Mouse (Mus musculus): Measurements from ENCODE around the gene Gnai3.

Gnai3 gene

DNA sequence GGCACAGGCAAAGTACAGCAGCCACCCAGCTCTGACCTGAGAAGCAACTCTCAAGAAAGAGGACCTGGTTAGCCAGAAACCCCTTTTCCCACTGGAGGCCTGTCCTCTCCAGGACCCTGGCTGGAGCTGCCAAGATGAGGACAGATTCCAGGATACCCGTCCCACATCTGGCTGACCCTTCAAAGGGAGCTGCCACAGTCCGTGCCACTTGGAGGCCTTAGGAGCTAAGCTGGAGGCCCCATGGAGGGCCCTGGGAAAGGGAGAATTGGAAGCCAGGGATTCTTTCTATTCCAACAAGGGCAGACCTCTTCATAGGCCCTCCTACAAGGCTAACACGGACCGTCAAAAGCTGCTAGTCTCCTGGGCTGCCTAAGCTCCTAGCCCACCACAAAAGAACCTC is 64.3 kb downstream of the Gnai3 start:
- DNase-seq = no peak

DNA sequence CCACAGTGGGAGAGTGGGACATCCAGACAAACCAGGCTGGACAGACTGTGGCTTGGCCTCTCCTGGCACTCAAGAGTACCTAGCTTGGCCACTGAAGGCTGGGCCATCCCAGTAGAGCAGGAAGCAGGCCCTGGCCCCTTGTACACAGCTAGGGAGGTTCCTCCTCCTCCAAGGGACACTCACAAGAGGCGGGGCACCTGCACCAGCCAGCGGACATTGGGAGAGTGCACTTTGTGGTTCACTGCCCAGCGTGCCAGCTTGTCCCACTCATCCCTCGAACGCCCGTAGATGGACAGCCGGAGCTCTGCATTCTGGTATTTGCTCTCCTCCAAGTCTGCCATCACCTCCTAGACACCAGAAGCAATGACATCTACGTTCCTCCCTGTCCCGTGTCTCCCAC is 69.1 kb downstream of the Gnai3 start:
- no peak for DNase-seq

DNA sequence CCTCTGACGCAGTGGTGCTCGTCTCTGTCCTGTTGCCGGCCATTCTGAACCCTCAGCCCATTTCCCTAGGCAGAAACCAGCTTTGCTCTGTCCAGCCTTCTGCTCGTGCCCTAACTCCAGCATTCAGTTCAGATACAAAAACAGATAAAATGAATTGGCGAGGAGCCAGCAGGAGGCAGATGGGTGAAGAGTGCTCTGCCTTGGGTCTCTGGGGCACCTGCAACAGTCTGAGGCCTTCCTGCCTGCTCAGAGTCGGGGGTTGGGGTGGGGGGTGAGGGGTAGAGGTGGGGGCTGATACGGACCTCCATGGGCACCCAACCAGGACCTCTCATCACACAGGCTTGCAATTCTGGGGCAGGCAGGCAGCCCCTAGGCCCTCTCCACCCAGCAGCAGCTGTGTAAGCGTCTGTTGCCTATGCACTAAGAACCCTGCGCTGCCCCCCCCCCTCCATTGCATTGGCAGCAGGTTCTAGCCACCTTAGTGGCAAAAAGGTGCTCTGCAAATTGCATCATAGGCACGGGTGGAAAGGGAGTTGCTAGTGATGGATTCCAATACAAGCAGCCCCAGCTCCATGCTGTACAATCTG is 72.9 kb downstream of the Gnai3 start:
- DNase-seq = no peak

DNA sequence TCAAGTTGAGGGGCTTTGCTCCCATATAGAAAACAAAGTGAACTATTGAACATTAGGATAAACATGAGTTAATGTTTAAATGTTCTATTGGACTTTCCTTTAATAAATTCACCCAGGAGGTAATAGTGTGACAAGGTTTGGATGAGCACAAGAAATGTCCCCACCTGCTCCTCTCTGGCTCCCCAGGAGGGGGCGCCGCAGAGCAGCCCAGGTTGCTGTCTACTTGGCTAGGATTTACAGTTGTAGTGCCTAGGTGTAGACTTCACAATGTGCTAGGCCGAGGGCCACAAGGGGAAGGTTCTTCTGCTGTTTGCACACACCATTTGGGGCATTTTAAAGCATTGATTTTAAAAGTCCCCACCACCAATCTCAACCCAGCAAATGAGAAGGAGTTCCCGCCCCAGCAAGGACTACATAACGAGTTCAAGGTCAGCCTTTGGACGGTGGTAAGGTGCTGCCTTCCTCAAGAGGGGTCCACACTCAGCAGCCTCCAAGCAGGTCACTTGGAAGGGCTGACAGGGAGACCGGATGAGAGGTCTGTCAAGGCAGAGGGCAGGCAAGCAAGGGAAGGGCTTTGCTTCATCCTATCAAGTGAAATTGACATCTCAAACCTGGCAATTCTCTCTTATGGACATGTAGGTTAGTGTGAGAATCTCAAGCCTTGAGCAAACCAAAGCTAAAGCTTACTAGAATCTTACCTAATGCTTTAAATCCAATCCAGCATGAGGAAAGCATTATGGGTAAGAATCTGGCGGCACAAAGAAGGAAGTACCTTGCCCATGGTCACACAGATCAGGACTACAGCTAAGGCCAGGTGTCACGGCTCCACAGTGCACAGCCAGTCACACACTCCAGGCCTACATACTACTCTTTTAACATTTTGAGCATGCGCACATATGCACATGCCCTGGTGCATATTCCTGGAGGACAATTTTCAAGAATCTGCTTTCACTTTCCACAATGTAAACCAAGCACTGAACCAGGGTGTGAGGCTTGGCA is 75.4 kb downstream of the Gnai3 start:
- DNase-seq = no peak

DNA sequence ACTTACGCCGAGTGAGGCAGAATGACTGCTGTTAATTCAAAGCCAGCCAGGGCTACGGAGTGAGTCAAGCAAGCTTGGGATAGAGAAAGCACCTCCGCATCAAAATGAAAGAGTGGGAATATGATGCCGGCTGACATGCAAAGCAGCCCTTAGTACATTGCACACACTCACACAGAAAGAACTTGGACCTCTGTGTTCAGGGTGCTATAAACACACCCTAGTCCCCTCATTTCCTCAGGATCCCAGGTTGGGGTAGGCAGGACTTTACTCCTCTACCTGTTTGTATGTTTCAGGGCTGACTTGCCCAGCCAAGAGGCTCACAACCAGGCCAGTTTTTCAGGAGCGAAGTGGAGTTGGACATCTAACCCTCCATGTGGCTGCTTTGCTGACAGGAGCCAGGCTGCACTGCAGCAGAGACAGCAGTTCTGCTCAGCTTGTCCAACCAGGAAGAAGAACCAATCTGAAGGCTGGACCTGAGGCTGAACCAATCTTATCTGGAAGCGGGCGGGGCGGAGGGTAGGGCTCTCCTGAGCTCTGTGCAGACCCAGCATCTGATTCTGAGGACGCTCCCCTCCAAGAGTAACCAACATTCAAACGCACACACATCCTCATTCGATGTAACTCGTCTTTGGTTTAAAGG is 76.6 kb downstream of the Gnai3 start:
- no peak for DNase-seq

DNA sequence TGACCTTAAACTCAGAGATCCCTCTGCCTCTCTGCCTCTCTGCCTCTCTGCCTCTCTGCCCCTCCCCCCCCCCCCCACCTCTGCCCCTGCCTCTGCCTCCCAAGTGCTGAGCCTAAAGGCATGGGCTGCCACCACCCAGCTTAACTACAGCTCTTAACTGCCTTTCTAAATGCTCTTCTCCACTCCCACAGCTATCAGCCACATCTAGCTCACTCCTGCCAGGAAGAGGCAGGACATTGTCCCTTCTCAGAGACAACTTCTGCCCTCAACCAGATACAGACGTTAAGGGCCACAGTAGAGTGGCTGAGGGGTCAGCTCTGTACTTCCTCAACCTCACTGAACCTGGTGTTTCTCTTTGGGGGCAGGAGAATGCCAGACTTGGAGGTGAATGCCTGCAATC is 77.1 kb downstream of the Gnai3 start:
- no peak for DNase-seq

DNA sequence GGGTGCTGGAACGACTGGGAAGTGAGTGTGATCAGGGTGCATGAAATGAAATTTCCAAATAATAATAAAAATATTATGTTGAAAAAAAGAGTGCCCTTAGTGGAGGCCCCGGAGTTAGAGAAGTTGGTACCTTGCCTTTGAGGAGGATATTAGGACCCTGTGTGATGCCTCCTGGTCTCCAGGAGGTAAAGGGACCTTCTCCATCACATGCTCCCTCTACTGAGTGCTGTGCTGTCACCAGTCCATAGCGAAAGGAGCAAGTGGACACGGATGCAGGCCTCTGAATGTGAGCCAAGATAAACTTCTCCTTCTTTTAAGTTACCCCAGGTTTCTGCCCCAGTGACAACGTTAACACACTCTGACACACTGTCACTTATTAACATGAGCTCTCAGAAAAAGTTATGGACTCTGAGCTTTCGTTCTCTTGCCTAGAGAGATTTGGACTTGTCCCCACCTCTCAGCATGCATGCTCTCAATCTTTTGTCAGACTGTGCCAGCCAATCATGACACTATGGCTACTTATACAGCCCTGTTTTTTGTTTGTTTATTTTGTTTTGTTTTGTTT is 78.5 kb downstream of the Gnai3 start:
- DNase-seq = no peak

DNA sequence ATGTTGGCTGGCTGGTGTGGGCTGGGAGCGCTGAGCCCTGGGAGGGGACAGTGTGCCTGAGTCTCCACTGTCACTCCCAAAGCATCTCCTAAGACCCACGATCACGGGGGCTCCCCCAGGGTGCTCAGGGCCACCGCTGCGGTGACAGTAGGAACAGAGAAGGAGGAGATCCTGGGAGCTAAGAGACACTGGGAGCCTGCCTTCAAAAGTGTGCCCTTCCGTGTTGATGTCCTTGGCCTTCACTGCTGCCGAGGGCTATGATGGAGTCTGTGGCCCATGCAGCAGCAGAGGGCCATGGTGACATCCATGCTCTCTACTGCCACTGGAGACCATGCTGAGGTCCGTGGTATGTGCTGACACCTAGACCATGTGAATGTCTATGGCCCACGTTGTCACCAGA is 80.4 kb downstream of the Gnai3 start:
- no peak for DNase-seq

DNA sequence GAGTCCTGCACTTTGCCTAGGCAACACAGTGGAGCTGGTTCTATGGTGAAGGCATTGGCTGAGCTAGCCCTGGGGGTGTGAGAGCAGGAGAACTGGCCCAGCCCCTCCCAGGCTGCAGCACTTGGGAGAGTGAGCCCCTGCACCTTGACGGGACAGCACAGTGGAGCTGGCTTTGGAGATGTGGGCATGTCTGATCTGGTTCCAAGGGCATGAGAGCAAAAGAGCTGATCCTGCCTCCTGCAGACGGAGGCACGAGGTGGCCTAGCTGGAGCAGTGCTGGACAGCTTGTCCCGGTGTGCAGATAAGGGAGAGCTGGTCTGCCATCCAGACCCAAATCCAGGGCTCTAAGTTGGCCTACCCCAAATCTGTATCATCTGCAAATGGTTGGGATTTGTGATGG is 81.3 kb downstream of the Gnai3 start:
- DNase-seq = no peak

DNA sequence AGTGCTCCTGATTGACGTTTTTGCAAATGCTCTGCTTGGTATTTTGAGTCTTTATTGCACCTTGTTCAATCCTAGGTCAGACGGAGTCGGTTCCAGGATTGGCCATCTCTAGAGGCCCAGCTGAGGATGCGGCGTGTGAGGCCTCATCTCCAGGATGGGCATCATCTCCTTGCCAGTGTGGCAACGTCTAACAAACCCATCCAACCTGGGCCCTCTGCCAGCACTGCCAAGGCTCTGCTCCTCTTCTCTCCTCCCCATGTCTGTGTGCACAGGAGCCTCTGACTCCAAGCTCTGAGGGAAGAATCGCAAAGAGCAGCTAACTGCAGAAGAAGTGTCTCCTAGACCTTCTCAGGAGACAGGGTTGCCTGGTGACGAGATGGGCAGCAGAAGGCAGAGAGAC is 83.3 kb downstream of the Gnai3 start:
- DNase-seq = no peak

DNA sequence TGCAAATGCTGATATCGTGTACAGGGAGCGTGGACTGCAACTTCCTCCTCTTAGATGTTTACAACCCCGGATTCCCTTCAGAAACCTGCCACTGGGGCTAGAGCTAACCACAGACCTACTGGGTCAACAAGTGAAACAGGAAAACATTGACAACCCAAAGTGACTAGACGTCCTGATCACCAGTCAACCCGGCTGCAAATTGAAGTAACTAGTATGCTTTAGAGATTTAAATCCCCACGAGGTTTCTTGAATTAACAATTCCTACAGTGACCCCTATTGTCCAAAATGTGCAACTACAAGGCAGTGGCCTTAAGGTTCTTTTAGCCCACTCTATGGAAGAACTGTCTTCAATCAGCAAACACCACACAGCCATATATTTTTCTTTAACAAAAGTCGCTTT is 84.5 kb downstream of the Gnai3 start:
- DNase-seq = no peak

All from right cerebral cortex, adult 18-20 months (tissue).